Mouse (Mus musculus) stomach, postnatal 0 days (tissue): ENCODE data around the gene Tmem37. TPM values are rescaled to one million over a fixed set of nuclear protein-coding genes. Genes with fewer than 3 reads are reported as not detected.
A peak's percentile ranks its signal among the peaks of the same experiment; 100 is the strongest.

Source experiments
- ATAC-seq: fragments of 200-750 bp; cut with Nextera tagmentation; 2 replicates; pipeline ENCODE4 v1.8.0; 2017; ENCODE audit not compliant: low FRiP score, low TSS enrichment
- DNase-seq: peaks from one replicate; pipeline ENCODE4 v3.0.0-alpha.2; 2016; ENCODE audit warnings: low spot score
- H3K27ac ChIP-seq: fragments of 300-500 bp; sonication (generic); replicated peaks from 2 replicates; pipeline ENCODE4 v1.5.1; 2014; ENCODE audit warnings: mild to moderate bottlenecking, control low read depth
- H3K27me3 ChIP-seq: fragments of 300-500 bp; sonication (generic); 2 replicates; pipeline ENCODE4 v1.6.1; 2014; ENCODE audit warnings: low read length; ENCODE audit not compliant: control insufficient read depth, insufficient read depth
- H3K36me3 ChIP-seq: fragments of 300-500 bp; sonication (generic); 2 replicates; pipeline ENCODE4 v1.6.1; 2014; ENCODE audit warnings: low read length, mixed read lengths; ENCODE audit not compliant: control insufficient read depth, insufficient read depth
- H3K4me1 ChIP-seq: fragments of 300-500 bp; sonication (generic); replicated peaks from 2 replicates; pipeline ENCODE4 v1.6.1; 2014; ENCODE audit warnings: antibody characterized with exemption; ENCODE audit not compliant: control insufficient read depth, insufficient read depth
- H3K4me2 ChIP-seq: fragments of 300-500 bp; sonication (generic); replicated peaks from 2 replicates; pipeline ENCODE4 v1.6.1; 2014; ENCODE audit warnings: low read depth, mild to moderate bottlenecking, control low read depth, moderate library complexity
- H3K4me3 ChIP-seq: fragments of 300-500 bp; sonication (generic); 2 replicates; pipeline ENCODE4 v1.5.1; 2014; ENCODE audit warnings: low read depth, low read length, control low read depth
- H3K9ac ChIP-seq: fragments of 300-500 bp; sonication (generic); 2 replicates; pipeline ENCODE4 v1.6.1; 2014; ENCODE audit warnings: mild to moderate bottlenecking, low read length, control low read depth, mixed read lengths
- H3K9me3 ChIP-seq: fragments of 300-500 bp; sonication (generic); 2 replicates; pipeline ENCODE4 v1.6.1; 2016; ENCODE audit warnings: low read length; ENCODE audit not compliant: control insufficient read depth
- CTCF ChIP-seq: IDR thresholded peaks from 2 replicates; pipeline ENCODE4 v1.5.1; 2016; ENCODE audit warnings: antibody characterized with exemption, low read depth, mild to moderate bottlenecking, moderate library complexity
- EP300 ChIP-seq: optimal IDR thresholded peaks from 2 replicates; pipeline ENCODE3; 2016; ENCODE audit warnings: antibody characterized with exemption
- WGBS: fragments of 180-500 bp; shearing (Covaris S2); extraction: QIAGEN DNeasy Blood & Tissue Kit; methylation state at CpG from one replicate; pipeline ENCODE4 v1.1.7; 2014; 5-methylcytosine and 5-hydroxymethylcytosine counted together
- polyA plus RNA-seq: library from polyadenylated mRNA; unstranded; fragments of >200 nt; fragmentation: Nextera tagmentation; extraction: Ambion mirVana; gene quantifications from 2 replicates; pipeline ENCODE4 v1.2.1, GENCODE M21; 2015

Tmem37 gene
- polyA plus RNA-seq, result 7.8 and 8.8 TPM in 2 replicates

- peak within 1 kb of the TSS; percentile 69 for H3K4me2 ChIP-seq
- no peaks in the 10 kb centered on the region for H3K9me3 ChIP-seq
- TF ChIP-seq EP300, result no peak
- TF ChIP-seq CTCF, result peak; percentile 5; the same call in 1 of the 2 replicates
- no peaks in the 10 kb centered on the region for H3K36me3 ChIP-seq
- peak within 1 kb of the TSS; percentile 49; the same call in 1 of the 2 replicates for H3K27ac ChIP-seq
- H3K9ac ChIP-seq, result peak within 1 kb of the TSS; percentile 31; the same call in 1 of the 2 replicates
- H3K4me1 ChIP-seq, result peaks cover 5% of the 10 kb centered on the region; the same call in 1 of the 2 replicates
- DNase-seq, result peak; percentile 79
- peak; percentile 75 for ATAC-seq
- H3K4me3 ChIP-seq, result peak within 1 kb of the TSS; percentile 28
- 5% methylated on average over 35 of the region's 40 CpGs for WGBS
- H3K27me3 ChIP-seq, result no peaks in the 10 kb centered on the region
These were observed at the start of gene Tmem37 for GRCm38 (mm10) chr1:120073519-120074306. Tmem37 (minus strand) TSS chr1:120074074.

GRCm38 (mm10) chr1:120122634-120123383 lies 48.9 kb upstream of the Tmem37 start:
- ATAC-seq (no peak), DNase-seq (no peak)
- no peak overlapping the region for H3K4me3 ChIP-seq
- TF ChIP-seq CTCF (no peak), EP300 (no peak)
- H3K9ac ChIP-seq, result no peak overlapping the region
- WGBS, result 93% methylated on average over 8 of the region's 8 CpGs
- H3K9me3 ChIP-seq, result no peaks in the 10 kb centered on the region
- no peaks in the 10 kb centered on the region for H3K36me3 ChIP-seq
- no peak overlapping the region for H3K4me2 ChIP-seq
- H3K4me1 ChIP-seq, result peaks cover 5% of the 10 kb centered on the region; the same call in 1 of the 2 replicates
- peak overlapping the region; percentile 35; the same call in 1 of the 2 replicates for H3K27ac ChIP-seq
- H3K27me3 ChIP-seq, result no peaks in the 10 kb centered on the region

GRCm38 (mm10) chr1:120121930-120122530 lies 48.2 kb upstream of the Tmem37 start:
- Histone ChIP-seq H3K4me1 (peaks cover 5% of the 10 kb centered on the region; the same call in 1 of the 2 replicates), H3K9me3 (no peaks in the 10 kb centered on the region), H3K4me2 (peak overlapping the region; percentile 75), H3K4me3 (no peak overlapping the region), H3K9ac (peak overlapping the region; percentile 61), H3K36me3 (no peaks in the 10 kb centered on the region), H3K27me3 (no peaks in the 10 kb centered on the region), H3K27ac (peak overlapping the region; percentile 96)
- DNase-seq, result no peak
- no peak for ATAC-seq
- TF ChIP-seq CTCF (no peak), EP300 (no peak)
- WGBS, result 76% methylated on average over 9 of the region's 9 CpGs

DNA sequence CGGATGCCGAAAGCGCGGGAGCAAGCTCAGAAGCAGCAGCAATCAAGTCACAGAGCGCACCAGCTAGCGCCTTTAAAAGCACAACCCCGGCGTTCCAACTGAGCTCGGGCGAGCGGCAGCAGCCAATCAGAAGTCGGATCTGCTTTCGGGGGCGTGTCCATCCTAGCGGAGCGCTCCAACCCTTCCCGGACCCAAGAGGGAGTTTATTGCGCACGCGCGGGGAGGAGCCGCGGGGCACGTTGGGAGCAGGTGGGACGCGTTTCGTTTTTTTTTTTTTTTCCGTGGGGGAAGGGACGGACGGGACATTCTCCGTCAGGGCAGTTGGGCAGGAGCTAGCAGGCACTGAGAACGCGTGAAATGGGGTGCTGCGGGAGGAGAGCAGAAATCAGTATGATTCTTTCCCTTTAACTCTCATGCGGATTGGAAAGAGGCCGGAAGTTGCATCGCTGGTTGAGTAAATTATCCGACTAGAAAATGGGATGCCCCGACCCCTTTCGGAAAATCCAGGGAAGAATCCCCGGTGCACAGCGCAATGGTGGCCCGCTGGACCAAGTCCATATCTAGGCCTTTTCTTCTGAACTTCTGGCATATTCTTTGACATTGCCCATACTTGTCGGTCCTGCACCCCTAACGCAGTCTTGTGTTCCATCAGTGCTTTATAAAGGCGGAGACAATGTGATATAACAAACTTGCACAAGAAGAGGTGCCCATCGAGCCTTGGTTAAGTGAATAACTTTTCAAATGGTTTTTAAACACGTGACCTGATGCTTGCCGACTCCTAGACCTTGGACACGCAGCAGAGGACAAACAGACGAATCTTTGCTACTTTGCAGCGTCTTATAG lies 47.3 kb upstream of the Tmem37 start, which contains the start of the genes Dbi and 3110009E18Rik:
Dbi (minus strand) TSS at position 110 of the 843 bp plus-strand sequence.
3110009E18Rik (plus strand) TSS at position 219 of the 843 bp plus-strand sequence.
- peak within 1 kb of the TSS; percentile 96 for H3K27ac ChIP-seq
- H3K4me2 ChIP-seq, result peak within 1 kb of the TSS; percentile 75
- ATAC-seq (peak; percentile 94), DNase-seq (peak; percentile 98)
- peak within 1 kb of the TSS; percentile 74 for H3K9ac ChIP-seq
- TF ChIP-seq EP300 (no peak), CTCF (peak; percentile 44)
- peaks cover 5% of the 10 kb centered on the region; the same call in 1 of the 2 replicates for H3K4me1 ChIP-seq
- H3K36me3 ChIP-seq, result no peaks in the 10 kb centered on the region; the same call in 1 of the 2 replicates
- no peaks in the 10 kb centered on the region for H3K27me3 ChIP-seq
- under 1% methylated on average over 52 of the region's 52 CpGs for WGBS
- H3K4me3 ChIP-seq, result peak within 1 kb of the TSS; percentile 53
- H3K9me3 ChIP-seq, result no peaks in the 10 kb centered on the region
